In genomic region chr2:179986437-179987022, GRCm38 (mm10) we compare ENCODE assay signal across 30 mouse cellular contexts. TPM values are rescaled to one million over a fixed set of nuclear protein-coding genes. Genes with fewer than 3 reads are reported as not detected.
A peak's percentile ranks its signal among the peaks of the same experiment; 100 is the strongest.
DNase-seq lines count a peak whose midpoint lies in the region; ATAC-seq and TF ChIP-seq lines count a peak whose summit lies in the region.
"Had no signal": no experiment of that assay in that cellular context is flagged by ENCODE, and none has a peak within 500 bp of the region (broad histone marks: within the 10 kb centered on the region; RNA-seq: fewer than 3 reads in every experiment).

No protein-coding gene starts in this region.

- 72% methylated on average over 10 of the region's 10 CpGs for WGBS in liver, postnatal 0 days (ENCODE audit: insufficient replicate concordance)

- no peak overlapping the region for H3K9ac ChIP-seq in liver, postnatal 0 days (replicated peaks)
- H3K9ac ChIP-seq: embryonic facial prominence, embryonic 13.5 days; forebrain, postnatal 0 days; hindbrain, embryonic 12.5 days; hindbrain, embryonic 15.5 days had no signal

- intact Hi-C loops in heart, postnatal 36 days (cut with DNase I) = no loop called here

- H3K4me1 ChIP-seq in liver, postnatal 0 days (ENCODE audit: insufficient read depth) = no peaks in the 10 kb centered on the region
- H3K4me1 ChIP-seq: hindbrain, embryonic 12.5 days; hindbrain, embryonic 15.5 days had no signal

- no peak overlapping the region for H3K27ac ChIP-seq in liver, postnatal 0 days (ENCODE audit: low read depth)
- no peak overlapping the region for H3K27ac ChIP-seq in layer of hippocampus, adult 2 months
- H3K27ac ChIP-seq: embryonic facial prominence, embryonic 10.5 days; embryonic facial prominence, embryonic 13.5 days; gastrocnemius, adult 2 months; heart, adult 2 months; hindbrain, embryonic 12.5 days; hindbrain, embryonic 15.5 days had no signal

- peak; percentile 63 for DNase-seq in heart, adult 11 months
- no peak for DNase-seq in heart, postnatal 36 days
- peak; percentile 11 for DNase-seq in liver, postnatal 0 days
- DNase-seq in liver = no peak
- no peak for DNase-seq in layer of hippocampus, adult 2 months (ENCODE audit: low spot score in 2 of 2)
- DNase-seq: adrenal gland, postnatal 10 days; adrenal gland, postnatal 36 days; cerebellum, adult 11-12 months; cerebellum, adult 8-10 months; cerebellum, postnatal 10 days; cerebellum, postnatal 36 days; embryo, embryonic 11 days; forebrain, postnatal 0 days; gastrocnemius, adult 2 months; gastrocnemius, postnatal 14 days; heart, adult 2 months; heart, postnatal 4 days had no signal

- no peak for TF ChIP-seq EP300 in liver, postnatal 0 days (IDR thresholded peaks at IDR 0.05; ENCODE audit: low read depth)

- no peak for TF ChIP-seq CTCF in liver, postnatal 0 days (IDR thresholded peaks at IDR 0.05; ENCODE audit: low read depth)
- no peak for TF ChIP-seq CTCF in layer of hippocampus, adult 2 months (conservative IDR thresholded peaks at IDR 0.05)

- H3K4me3 ChIP-seq in liver, postnatal 0 days (ENCODE audit: low read depth, low read length) = no peak overlapping the region
- no peak overlapping the region for H3K4me3 ChIP-seq in layer of hippocampus, adult 2 months
- H3K4me3 ChIP-seq: embryonic facial prominence, embryonic 10.5 days; embryonic facial prominence, embryonic 13.5 days; erythroblast, embryonic 14.5 days; gastrocnemius, adult 2 months; heart, adult 2 months; hindbrain, embryonic 12.5 days; hindbrain, embryonic 15.5 days had no signal

- H3K36me3 ChIP-seq in liver, postnatal 0 days (replicated peaks; ENCODE audit: insufficient read depth, low read length) = no peaks in the 10 kb centered on the region
- H3K36me3 ChIP-seq: embryonic facial prominence, embryonic 10.5 days; embryonic facial prominence, embryonic 13.5 days; hindbrain, embryonic 12.5 days; hindbrain, embryonic 15.5 days had no signal

- no peaks in the 10 kb centered on the region for H3K9me3 ChIP-seq in liver, postnatal 0 days (ENCODE audit: low read length)
- H3K9me3 ChIP-seq: embryonic facial prominence, embryonic 10.5 days; embryonic facial prominence, embryonic 13.5 days; hindbrain, embryonic 12.5 days; hindbrain, embryonic 15.5 days had no signal

- ATAC-seq in liver, postnatal 0 days = no peak
- peak; percentile 36 for ATAC-seq in granulocyte monocyte progenitor cell, adult 5-6 weeks (replicated peaks; ENCODE audit: poor library complexity, severe bottlenecking)
- ATAC-seq in megakaryocyte, adult 5-6 weeks (ENCODE audit: poor library complexity, severe bottlenecking) = peak; percentile 40
- ATAC-seq in monocyte, adult 5-6 weeks (replicated peaks; ENCODE audit: insufficient number of reproducible peaks, low FRiP score, low TSS enrichment, poor library complexity, severe bottlenecking) = no peak
- ATAC-seq: activated CD4-positive, CD25-positive, alpha-beta regulatory T cell, adult 4 months; CD4-positive, CD25-positive, alpha-beta regulatory T cell, adult 4 months; forebrain, embryonic 14.5 days; forebrain, postnatal 0 days; intestine, postnatal 0 days had no signal

- H3K4me2 ChIP-seq in liver, postnatal 0 days (ENCODE audit: low read depth, low read length) = no peak overlapping the region
- H3K4me2 ChIP-seq: embryonic facial prominence, embryonic 13.5 days; heart, embryonic 11.5 days; hindbrain, embryonic 12.5 days; hindbrain, embryonic 15.5 days had no signal

- no peaks in the 10 kb centered on the region for H3K27me3 ChIP-seq in liver, postnatal 0 days (ENCODE audit: insufficient read depth, low read length)
- H3K27me3 ChIP-seq: embryonic facial prominence, embryonic 13.5 days; hindbrain, embryonic 12.5 days; hindbrain, embryonic 15.5 days had no signal

RNA-seq across cellular contexts. Expression of gene Taf4, which starts 10.1 kb away (rescaled TPM):
- total RNA-seq in heart, postnatal 36 days (2021) = 10 to 100 TPM; 15.5 to 21.3 TPM
- 1.7 TPM in 2 replicates for polyA plus RNA-seq in liver, postnatal 0 days (2015; fragmentation: Nextera tagmentation; extraction: Ambion mirVana)
- total RNA-seq in granulocyte monocyte progenitor cell, adult 5-6 weeks (2014; fragmentation: Nextera tagmentation) = 12.6 and 17.2 TPM in 2 replicates
- total RNA-seq in granulocyte monocyte progenitor cell, adult 5-6 weeks (2017) = 13.5 and 14.1 TPM in 2 replicates
- 28.4 and 31.8 TPM in 2 replicates for total RNA-seq in megakaryocyte, adult 5-6 weeks (2015)
- total RNA-seq in megakaryocyte, adult 5-6 weeks (2017) = 27.6 and 43.5 TPM in 2 replicates
- total RNA-seq in layer of hippocampus, adult 2 months (2021) = 10 to 100 TPM; 22.5 to 23.4 TPM
- total RNA-seq in monocyte, adult 5-6 weeks (2017) = 27.7 to 65.7 TPM (median 39.4 TPM) in 3 replicates

RNA-seq across cellular contexts. Expression of gene Lsm14b, which starts 38.3 kb away (rescaled TPM):
- total RNA-seq in heart, postnatal 36 days (2021) = 10 to 100 TPM; 64.3 to 64.7 TPM
- 1.6 and 1.7 TPM in 2 replicates for polyA plus RNA-seq in liver, postnatal 0 days (2015; fragmentation: Nextera tagmentation; extraction: Ambion mirVana)
- total RNA-seq in granulocyte monocyte progenitor cell, adult 5-6 weeks (2014; fragmentation: Nextera tagmentation) = 11.6 and 17.2 TPM in 2 replicates
- total RNA-seq in granulocyte monocyte progenitor cell, adult 5-6 weeks (2017) = 20.2 and 22.3 TPM in 2 replicates
- 10.6 and 10.9 TPM in 2 replicates for total RNA-seq in megakaryocyte, adult 5-6 weeks (2015)
- 28.8 and 31.0 TPM in 2 replicates for total RNA-seq in megakaryocyte, adult 5-6 weeks (2017)
- total RNA-seq in layer of hippocampus, adult 2 months (2021) = 100 to 1,000 TPM in 1 of 2 experiments, 10 to 100 TPM in 1; 93.9 to 100 TPM
- 38.6 to 53.9 TPM (median 53.4 TPM) in 3 replicates for total RNA-seq in monocyte, adult 5-6 weeks (2017)

RNA-seq across cellular contexts. Expression of gene Psma7, which starts 55.7 kb away (rescaled TPM):
- total RNA-seq in heart, postnatal 36 days (2021) = 100 to 1,000 TPM; 166 to 176 TPM
- 264 and 278 TPM in 2 replicates for polyA plus RNA-seq in liver, postnatal 0 days (2015; fragmentation: Nextera tagmentation; extraction: Ambion mirVana)
- total RNA-seq in granulocyte monocyte progenitor cell, adult 5-6 weeks (2014; fragmentation: Nextera tagmentation) = 385 and 398 TPM in 2 replicates
- 503 and 523 TPM in 2 replicates for total RNA-seq in granulocyte monocyte progenitor cell, adult 5-6 weeks (2017)
- 439 and 533 TPM in 2 replicates for total RNA-seq in megakaryocyte, adult 5-6 weeks (2015)
- total RNA-seq in megakaryocyte, adult 5-6 weeks (2017) = 536 and 608 TPM in 2 replicates
- 100 to 1,000 TPM; 166 to 176 TPM for total RNA-seq in layer of hippocampus, adult 2 months (2021)
- 280 to 356 TPM (median 293 TPM) in 3 replicates for total RNA-seq in monocyte, adult 5-6 weeks (2017)

RNA-seq across cellular contexts. Expression of gene Ss18l1, which starts 55.8 kb away (rescaled TPM):
- total RNA-seq in heart, postnatal 36 days (2021) = 1 to 10 TPM; 2.0 to 2.4 TPM
- polyA plus RNA-seq in liver, postnatal 0 days (2015; fragmentation: Nextera tagmentation; extraction: Ambion mirVana) = 0.50 and 0.62 TPM in 2 replicates
- 3.2 and 7.7 TPM in 2 replicates for total RNA-seq in granulocyte monocyte progenitor cell, adult 5-6 weeks (2014; fragmentation: Nextera tagmentation)
- 2.4 and 3.6 TPM in 2 replicates for total RNA-seq in granulocyte monocyte progenitor cell, adult 5-6 weeks (2017)
- 3.2 and 5.5 TPM in 2 replicates for total RNA-seq in megakaryocyte, adult 5-6 weeks (2015)
- total RNA-seq in megakaryocyte, adult 5-6 weeks (2017) = 4.2 and 4.6 TPM in 2 replicates
- total RNA-seq in layer of hippocampus, adult 2 months (2021) = 10 to 100 TPM; 43.2 to 44.9 TPM
- 3.4 to 5.8 TPM (median 5.0 TPM) in 3 replicates for total RNA-seq in monocyte, adult 5-6 weeks (2017)

Comparison
In these comparisons a context has a peak if more than half of its experiments do, and no peak if none do; other contexts are left out.
1. DNase-seq: peak in heart, adult 11 months (single experiment) and liver, postnatal 0 days (single experiment); none in heart, postnatal 36 days (0 of 2), liver (single experiment) and layer of hippocampus, adult 2 months (0 of 2).
2. ATAC-seq: peak in granulocyte monocyte progenitor cell, adult 5-6 weeks (single experiment) and megakaryocyte, adult 5-6 weeks (single experiment); none in liver, postnatal 0 days (single experiment) and monocyte, adult 5-6 weeks (single experiment).